Mouse (Mus musculus) forebrain, embryonic 13.5 days (tissue): ENCODE data around the gene Fem1a. TPM values are rescaled to one million over a fixed set of nuclear protein-coding genes. Genes with fewer than 3 reads are reported as not detected.

Experiments
- microRNA counts: library from miRNA; unstranded; fragments of <30 nt; microRNA quantifications from one replicate; lab custom pipeline; 2016
- microRNA-seq: library from miRNA; unstranded; fragments of <30 nt; microRNA quantifications from one replicate; pipeline ENCODE4, GENCODE M21; 2016
- polyA plus RNA-seq: library from polyadenylated mRNA; unstranded; fragments of >200 nt; fragmentation: Nextera tagmentation; extraction: Ambion mirVana; gene quantifications from 2 replicates; pipeline ENCODE4 v1.2.1, GENCODE M21; 2015

Gene Fem1a
- polyA plus RNA-seq, 1 experiment from 2014 or later = 16.5 TPM

MicroRNA genes within 50 kb of the gene (microRNA counts, 519-probe panel; counts per million panel counts)
- microRNA mmu-miR-7b (lab: Ali Mortazavi, UCI) = 177 counts per million, percentile 53 among the panel's probes with 10 or more counts

Small RNA genes within 50 kb of the gene (microRNA-seq; reads per million reads assigned to microRNA genes)
- gene Mir7b = 1,522 reads per million, percentile 82 among the genes with 10 or more reads in this experiment

Other genes starting within 250 kb of the Fem1a start
- 116 and 127 TPM in 2 replicates for gene Sh3gl1, start 220.2 kb upstream of the Fem1a start, polyA plus RNA-seq
- gene Chaf1a, start 216.4 kb upstream of the Fem1a start, polyA plus RNA-seq = 22.0 and 26.7 TPM in 2 replicates
- gene Ubxn6, start 181.8 kb upstream of the Fem1a start, polyA plus RNA-seq = 68.7 and 68.8 TPM in 2 replicates
- gene Hdgfl2, start 177.2 kb upstream of the Fem1a start, polyA plus RNA-seq = 163 and 169 TPM in 2 replicates
- gene Plin4, start 147.0 kb upstream of the Fem1a start, polyA plus RNA-seq = 0.06 and 0.08 TPM in 2 replicates
- 0.27 and 0.52 TPM in 2 replicates for gene Plin5, start 139.2 kb upstream of the Fem1a start, polyA plus RNA-seq
- not detected in 2 replicates for gene Lrg1, start 134.8 kb upstream of the Fem1a start, polyA plus RNA-seq
- gene Sema6b, start 116.5 kb upstream of the Fem1a start, polyA plus RNA-seq = 4.2 and 4.3 TPM in 2 replicates
- 8.0 and 8.4 TPM in 2 replicates for gene Tnfaip8l1, start 94.3 kb upstream of the Fem1a start, polyA plus RNA-seq
- gene Mydgf, start 72.9 kb upstream of the Fem1a start, polyA plus RNA-seq = 56.8 and 64.5 TPM in 2 replicates
- gene Dpp9, start 37.9 kb upstream of the Fem1a start, polyA plus RNA-seq = 32.5 and 33.0 TPM in 2 replicates
- 1.4 and 1.6 TPM in 2 replicates for gene Ticam1, start 20.0 kb downstream of the Fem1a start, polyA plus RNA-seq
- 18.3 and 21.8 TPM in 2 replicates for gene Plin3, start 36.1 kb downstream of the Fem1a start, polyA plus RNA-seq
- not detected in 2 replicates for gene Arrdc5, start 43.5 kb downstream of the Fem1a start, polyA plus RNA-seq
- 119 and 138 TPM in 2 replicates for gene Uhrf1, start 46.5 kb downstream of the Fem1a start, polyA plus RNA-seq
- 51.4 and 55.9 TPM in 2 replicates for gene Kdm4b, start 69.3 kb downstream of the Fem1a start, polyA plus RNA-seq
- gene Ptprs, start 219.7 kb downstream of the Fem1a start, polyA plus RNA-seq = 276 and 292 TPM in 2 replicates